Mouse (Mus musculus) neutrophil, adult 83 days (primary cell): ENCODE measurements around the gene Pla2g5. TPM values are rescaled to one million over a fixed set of nuclear protein-coding genes. Genes with fewer than 3 reads are reported as not detected.

Experiments
- total RNA-seq, 2 experiments: library from RNA; stranded (reverse); gene quantifications; one replicate each; pipeline ENCODE4 v1.2.4; 2023

Gene Pla2g5
- 1 to 10 TPM; 1.4 to 1.7 TPM for total RNA-seq

DNA sequence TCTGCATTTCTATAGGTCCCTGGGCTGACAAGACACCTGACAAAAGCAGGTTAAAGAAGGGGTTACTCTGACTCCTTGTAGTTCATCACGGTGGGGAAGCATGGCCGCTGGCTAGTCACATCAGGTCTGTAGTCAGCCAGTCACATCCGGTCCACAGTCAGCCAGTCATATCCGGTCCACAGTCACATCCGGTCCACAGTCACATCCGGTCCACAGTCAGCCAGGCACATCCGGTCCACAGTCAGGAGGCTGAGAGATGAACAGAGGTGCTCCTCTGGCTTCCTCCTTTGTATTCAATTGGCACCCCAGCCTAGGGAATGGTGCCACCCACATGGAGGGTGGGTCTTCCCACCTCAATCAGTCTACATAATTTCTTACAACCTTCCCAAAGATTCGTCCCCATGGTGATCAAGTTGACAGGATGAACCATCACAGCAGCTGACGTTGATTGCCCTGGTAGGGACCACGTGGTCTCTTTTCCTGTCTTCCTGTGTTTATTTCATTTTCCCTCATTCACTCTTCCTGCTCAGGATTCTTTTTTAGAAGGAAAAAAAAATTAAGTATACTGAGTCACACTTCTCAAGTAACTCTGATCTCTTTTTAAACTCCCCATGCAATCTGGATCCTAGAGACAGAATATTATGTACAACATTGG lies at the start of gene Pla2g5:
Gene Pla2g5, minus strand, starts transcription at position 139 of the 655 bp plus-strand sequence.

DNA sequence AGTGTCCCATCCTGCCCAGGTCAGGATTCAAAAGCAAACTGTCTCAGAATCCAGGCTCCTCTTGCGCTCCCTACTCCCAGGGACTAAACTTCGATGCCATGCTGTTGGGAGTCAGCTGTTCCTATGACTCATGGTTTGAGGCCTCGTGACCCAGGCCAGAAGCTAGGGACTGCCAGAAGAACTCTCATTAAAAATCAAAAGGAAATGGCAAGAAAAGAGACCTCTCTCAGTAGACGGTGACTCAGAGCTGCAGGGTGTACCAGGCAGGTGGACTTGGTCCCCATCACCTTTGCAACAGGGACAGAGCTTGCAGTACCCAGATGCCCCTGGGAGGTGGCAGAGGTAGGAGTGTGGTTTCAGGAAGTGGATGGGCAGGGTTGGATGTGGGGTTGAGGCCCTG lies 14.4 kb upstream of the Pla2g5 start, which contains the start of gene Pla2g2e:
Gene Pla2g2e, plus strand, starts transcription at position 212 of the 400 bp plus-strand sequence.

DNA sequence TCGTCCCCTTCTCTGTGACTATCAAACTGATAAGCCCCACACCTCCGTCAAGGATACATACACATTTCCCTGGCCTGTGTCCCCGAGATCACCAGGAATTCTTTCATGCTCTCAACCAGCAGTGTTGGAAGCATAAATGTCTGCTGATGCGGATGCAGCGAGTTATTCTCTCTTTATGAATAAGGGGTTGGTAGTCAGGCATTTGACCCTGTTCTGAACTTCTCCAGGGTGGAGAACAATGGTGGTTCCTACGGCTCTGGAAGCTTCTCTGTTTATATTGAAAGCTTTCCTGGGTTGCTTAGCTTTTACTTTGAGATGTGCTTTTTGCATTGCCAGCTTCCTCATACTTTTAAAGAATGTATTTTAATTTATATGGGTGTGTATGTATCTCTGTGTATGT lies 10.6 kb upstream of the Pla2g5 start, which contains the start of gene Gm13030:
Gene Gm13030, minus strand, starts transcription at position 101 of the 400 bp plus-strand sequence.

DNA sequence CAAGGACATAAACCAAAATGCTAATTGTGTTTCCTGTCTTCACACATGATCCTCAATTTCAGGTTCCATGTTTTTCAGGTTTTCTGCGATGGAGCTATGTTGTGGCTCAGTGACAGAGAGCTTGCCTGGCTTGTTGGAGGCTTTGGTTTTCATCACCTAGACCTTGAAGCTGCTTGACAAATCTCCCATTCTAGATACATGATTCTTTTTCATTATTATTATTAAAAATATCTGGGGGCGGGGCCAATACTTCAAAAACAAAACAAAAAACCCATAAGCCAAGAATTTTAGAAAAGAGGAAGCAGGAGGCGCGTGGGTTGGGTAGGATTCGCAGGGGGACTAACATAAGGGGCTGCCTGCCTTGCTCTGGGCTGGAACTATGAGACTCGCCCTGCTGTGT lies 87.8 kb downstream of the Pla2g5 start, which contains the start of gene Pla2g2d:
Gene Pla2g2d, plus strand, starts transcription at position 301 of the 400 bp plus-strand sequence.

DNA sequence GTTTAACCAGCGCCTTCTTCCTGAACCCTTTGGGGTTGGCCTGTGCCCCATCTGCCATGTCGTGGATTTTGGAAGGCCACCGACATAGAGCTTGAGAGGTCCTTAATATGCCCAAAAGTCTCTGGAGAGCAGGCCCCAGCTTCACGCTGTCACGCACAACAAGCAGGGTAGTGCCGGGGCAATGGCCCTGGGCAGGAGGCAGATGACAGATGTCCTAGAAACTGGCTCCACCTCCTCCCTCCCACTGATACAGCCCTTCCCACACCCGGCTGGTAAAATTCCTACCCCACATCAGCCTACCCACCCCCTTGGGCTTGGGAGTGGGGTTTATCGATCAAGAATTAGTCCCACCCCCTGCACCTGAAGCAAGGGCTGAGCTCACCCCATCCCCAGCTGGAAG lies 105.9 kb downstream of the Pla2g5 start, which contains the start of gene Pla2g2f:
Gene Pla2g2f, minus strand, starts transcription at position 211 of the 400 bp plus-strand sequence.

Other genes with a start within 250 kb of the Pla2g5 start
- gene Vwa5b1, start 227.6 kb downstream of the Pla2g5 start, total RNA-seq, result not detected
- not detected for gene Pla2g2c, start 138.7 kb downstream of the Pla2g5 start, total RNA-seq
- not detected for gene Ubxn10, start 126.3 kb downstream of the Pla2g5 start, total RNA-seq
- gene Pla2g2f, start 105.9 kb downstream of the Pla2g5 start, total RNA-seq, result not detected
- gene Pla2g2d, start 87.7 kb downstream of the Pla2g5 start, total RNA-seq, result not detected
- gene Gm13030, start 10.5 kb upstream of the Pla2g5 start, total RNA-seq, result not detected
- not detected for gene Pla2g2e, start 14.5 kb upstream of the Pla2g5 start, total RNA-seq
- gene Otud3, start 50.5 kb upstream of the Pla2g5 start, total RNA-seq, result 10 to 100 TPM; 18.1 to 18.9 TPM
- gene Rnf186, start 103.6 kb upstream of the Pla2g5 start, total RNA-seq, result not detected
- gene Tmco4, start 109.4 kb upstream of the Pla2g5 start, total RNA-seq, result 10 to 100 TPM in 1 of 2 experiments, 1 to 10 TPM in 1; 9.2 to 11.4 TPM
- gene Htr6, start 212.1 kb upstream of the Pla2g5 start, total RNA-seq, result not detected
- under 1 TPM; 0.75 to 0.82 TPM for gene Nbl1, start 229.5 kb upstream of the Pla2g5 start, total RNA-seq